Mouse (Mus musculus): ENCODE measurements around the gene St13. TPM values are rescaled to one million over a fixed set of nuclear protein-coding genes. Genes with fewer than 3 reads are reported as not detected.

Gene St13
- total RNA-seq, 2 experiments from 2014 or later = 175 to 514 TPM

DNA sequence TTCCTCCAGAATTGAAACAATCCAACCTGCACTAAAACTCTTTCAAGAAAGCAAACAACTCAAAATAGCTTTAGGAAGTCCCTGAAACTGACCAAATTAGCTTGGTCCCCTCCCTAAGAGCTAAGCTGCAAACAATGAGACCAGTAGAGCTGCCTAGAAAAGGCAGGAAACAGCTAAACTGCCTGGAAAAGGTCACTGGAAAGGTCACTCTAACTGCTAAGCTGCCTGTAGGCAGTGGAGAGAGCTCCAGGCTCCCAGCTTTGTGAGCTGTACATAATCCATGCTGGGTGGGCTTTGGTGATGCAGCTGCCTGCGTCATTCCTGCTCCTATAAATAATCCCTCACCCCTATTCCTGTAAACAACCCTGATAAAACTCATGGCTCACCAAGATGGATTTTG lies 29.5 kb downstream of the St13 start:
- ATAC-seq (replicated peaks; ENCODE audit: low FRiP score, low TSS enrichment, poor library complexity, severe bottlenecking) = no peak

DNA sequence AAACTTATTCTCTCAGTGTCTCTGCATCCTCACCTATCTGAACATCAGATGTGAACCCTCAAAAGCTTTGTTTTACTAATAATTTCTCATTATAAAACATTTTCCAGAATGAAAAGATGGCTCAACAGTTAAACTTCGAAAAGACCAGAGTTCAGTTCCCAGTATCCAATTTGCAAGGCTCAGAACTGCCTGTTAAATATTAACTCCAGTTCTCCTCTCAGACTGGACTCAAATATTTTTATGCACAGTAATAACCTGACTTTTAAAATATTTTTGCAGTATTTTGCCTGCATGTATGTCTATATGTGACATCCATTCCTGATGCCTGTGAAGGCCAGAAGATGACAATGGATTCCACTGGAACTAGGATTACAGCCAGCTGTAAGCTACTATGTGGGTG lies 31.3 kb downstream of the St13 start:
- no peak for ATAC-seq (replicated peaks; ENCODE audit: low FRiP score, low TSS enrichment, poor library complexity, severe bottlenecking)

GRCm38 (mm10) chr15:81366241-81366640 lies 33.6 kb downstream of the St13 start:
- no peak for ATAC-seq (replicated peaks; ENCODE audit: low FRiP score, low TSS enrichment, poor library complexity, severe bottlenecking)

DNA sequence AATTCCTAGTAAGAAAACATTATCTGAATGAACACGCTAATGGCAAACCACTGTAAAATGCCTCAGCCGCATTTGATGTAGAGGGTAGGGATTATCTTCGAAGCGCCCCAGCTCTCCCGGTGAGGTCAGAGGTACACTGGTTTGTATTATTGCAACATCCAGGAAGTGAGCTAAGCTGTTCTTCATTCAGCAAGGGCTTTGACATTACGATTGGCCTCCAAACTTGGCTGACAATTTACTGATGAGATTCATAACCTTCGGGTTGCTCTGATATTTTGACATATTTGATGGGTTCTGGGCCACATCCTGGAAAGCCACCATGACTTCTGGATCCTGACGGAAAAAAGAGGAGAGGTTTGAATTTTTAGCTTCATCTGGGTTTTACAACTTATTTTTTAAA lies 34.6 kb downstream of the St13 start:
- no peak for ATAC-seq (replicated peaks; ENCODE audit: low FRiP score, low TSS enrichment, poor library complexity, severe bottlenecking)

DNA sequence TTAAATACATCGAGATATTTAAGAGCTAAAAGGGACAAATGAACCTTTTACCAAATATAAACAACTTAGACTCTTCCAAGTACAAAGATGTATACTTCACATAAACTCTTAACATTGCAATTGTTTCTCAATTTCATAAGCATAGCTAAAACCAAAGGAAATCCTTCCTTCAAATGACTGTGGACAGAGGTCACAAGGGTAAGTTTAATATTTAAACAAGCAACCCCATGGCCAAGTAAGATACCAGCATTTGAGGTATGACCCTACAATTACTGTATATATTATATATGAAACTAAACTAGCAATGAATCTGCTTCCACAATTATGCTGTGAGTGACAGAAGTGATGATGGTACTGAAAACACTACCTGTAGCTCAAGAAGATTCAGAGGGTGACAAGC lies 35.6 kb downstream of the St13 start:
- ATAC-seq (replicated peaks; ENCODE audit: low FRiP score, low TSS enrichment, poor library complexity, severe bottlenecking) = no peak

GRCm38 (mm10) chr15:81362501-81362900 lies 37.4 kb downstream of the St13 start:
- ATAC-seq (replicated peaks; ENCODE audit: low FRiP score, low TSS enrichment, poor library complexity, severe bottlenecking) = no peak

- peak; percentile 46 for ATAC-seq (replicated peaks; ENCODE audit: low FRiP score, low TSS enrichment, poor library complexity, severe bottlenecking)
These were observed 38.4 kb downstream of the St13 start for GRCm38 (mm10) chr15:81361417-81362015.

DNA sequence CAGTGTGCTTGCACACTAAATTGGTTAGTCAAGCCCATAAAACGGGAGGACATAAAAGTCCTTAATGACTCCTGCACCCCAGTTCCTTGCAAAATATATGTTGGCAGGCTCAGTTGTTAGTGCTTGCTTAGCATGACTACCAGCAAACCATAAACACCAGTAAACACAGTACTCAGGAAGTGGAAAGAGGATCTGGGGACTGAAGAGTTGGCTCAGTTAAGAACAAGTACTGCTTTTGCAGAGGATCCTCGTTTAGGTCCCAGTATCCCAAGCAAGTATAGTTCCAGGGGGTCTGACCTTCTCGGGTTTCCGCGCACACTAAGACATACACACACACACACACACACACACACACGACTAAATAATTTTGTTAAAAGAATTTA lies 38.9 kb downstream of the St13 start:
- ATAC-seq (replicated peaks; ENCODE audit: low FRiP score, low TSS enrichment, poor library complexity, severe bottlenecking) = peak; percentile 45

- peak; percentile 99 for ATAC-seq (replicated peaks; ENCODE audit: low FRiP score, low TSS enrichment, poor library complexity, severe bottlenecking)
These were observed 39.4 kb downstream of the St13 start, which contains the start of gene Slc25a17 for GRCm38 (mm10) chr15:81360345-81361021. Slc25a17 (minus strand) TSS chr15:81360812.

DNA sequence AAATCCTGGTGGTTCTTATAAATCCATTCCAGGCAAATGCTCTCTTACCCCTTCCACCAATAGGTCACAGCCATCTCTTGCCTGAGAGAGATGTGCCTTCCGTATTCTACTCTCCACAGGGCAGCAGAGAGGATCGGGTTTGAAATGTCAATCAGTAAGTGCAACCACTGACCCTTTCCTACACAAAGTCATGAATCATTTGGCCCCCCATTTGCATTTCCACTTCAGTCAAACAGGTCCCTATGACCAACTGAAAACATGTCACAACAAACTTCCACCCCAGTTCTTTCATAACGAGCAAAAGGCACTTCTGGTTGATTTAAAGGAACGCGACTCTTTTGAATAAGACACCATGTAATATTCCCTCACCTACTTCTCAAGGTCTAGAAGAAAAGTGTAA lies 40.5 kb downstream of the St13 start:
- ATAC-seq (replicated peaks; ENCODE audit: low FRiP score, low TSS enrichment, poor library complexity, severe bottlenecking) = no peak

DNA sequence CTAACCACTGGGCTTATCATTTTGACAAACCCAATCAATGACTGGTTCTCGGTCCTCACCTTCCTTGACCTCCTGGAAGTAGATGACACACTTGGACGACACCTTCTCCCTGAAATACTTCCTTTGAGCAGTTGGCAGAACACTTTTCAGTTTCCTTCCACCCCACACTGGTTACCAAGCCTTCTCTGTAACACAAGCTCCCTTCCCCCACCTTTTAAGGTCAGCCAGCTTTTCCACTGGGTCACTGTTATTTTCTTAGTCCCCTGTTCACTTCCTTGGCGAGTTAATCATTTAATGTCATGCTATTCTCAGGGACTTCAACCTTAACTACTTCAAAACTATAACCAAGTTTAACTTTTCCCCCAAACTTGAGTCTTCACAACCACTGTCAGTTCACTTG lies 40.9 kb downstream of the St13 start:
- no peak for ATAC-seq (replicated peaks; ENCODE audit: low FRiP score, low TSS enrichment, poor library complexity, severe bottlenecking)

DNA sequence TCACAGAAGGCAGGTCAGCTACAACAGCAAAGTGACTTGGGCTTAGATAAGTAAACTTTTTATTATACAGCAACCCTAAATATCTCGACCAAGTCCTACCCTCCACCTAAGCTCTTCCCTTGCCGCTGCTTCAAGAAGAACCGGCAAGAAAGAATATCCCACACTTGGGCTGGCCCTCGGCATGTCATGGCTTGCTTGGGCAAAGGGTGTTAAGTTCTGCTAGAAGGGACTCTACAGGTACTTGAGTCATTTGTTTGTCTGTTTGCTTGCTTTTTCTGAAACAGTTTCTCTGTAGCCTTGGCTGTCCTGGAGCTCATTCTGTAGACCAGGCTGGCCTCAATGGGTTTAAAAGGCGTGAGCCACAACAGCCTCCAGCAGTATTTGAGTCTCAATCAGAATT lies 42.9 kb downstream of the St13 start:
- no peak for ATAC-seq (replicated peaks; ENCODE audit: low FRiP score, low TSS enrichment, poor library complexity, severe bottlenecking)

GRCm38 (mm10) chr15:81355146-81355761 lies 44.6 kb downstream of the St13 start:
- ATAC-seq (replicated peaks; ENCODE audit: low FRiP score, low TSS enrichment, poor library complexity, severe bottlenecking) = peak; percentile 83

DNA sequence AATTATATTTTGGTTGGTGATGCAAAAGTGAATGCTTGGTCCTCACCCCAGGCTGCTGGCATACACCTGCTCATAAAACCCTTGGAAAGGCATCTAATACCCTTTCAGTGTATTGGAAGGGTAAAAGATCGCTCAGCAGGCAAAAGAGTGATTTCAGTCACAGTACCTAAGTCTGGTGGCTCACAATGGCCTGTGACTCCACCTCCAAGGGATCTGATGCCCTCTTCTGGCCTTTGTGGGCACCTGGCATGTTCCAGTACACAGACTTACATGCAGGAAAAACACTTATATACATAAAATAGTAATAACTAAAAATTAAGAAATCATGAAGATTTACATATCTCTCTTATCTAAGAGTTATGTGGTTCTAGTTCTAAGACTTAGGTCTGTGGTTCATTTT lies 47.2 kb downstream of the St13 start:
- ATAC-seq (replicated peaks; ENCODE audit: low FRiP score, low TSS enrichment, poor library complexity, severe bottlenecking) = no peak

- ATAC-seq (replicated peaks; ENCODE audit: low FRiP score, low TSS enrichment, poor library complexity, severe bottlenecking) = no peak
These were observed 49.5 kb downstream of the St13 start for GRCm38 (mm10) chr15:81350401-81350800.

DNA sequence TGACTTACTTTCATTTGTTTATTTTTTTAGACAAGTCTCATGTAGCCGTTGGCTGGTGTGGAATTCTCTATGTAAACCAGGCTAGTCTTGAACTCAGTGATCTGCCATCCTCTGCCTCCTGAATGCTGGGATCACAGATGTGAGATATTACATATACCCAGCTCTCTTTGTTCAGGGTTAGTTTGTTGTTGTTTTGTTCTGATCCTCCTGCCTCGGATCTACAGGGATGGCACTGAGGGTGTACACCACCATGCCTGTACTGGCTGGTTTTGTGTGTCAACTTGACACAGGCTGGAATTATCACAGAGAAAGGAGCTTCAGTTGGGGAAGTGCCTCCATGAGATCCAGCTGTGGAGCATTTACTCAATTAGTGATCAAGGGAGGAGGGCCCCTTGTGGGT lies 51.5 kb downstream of the St13 start:
- ATAC-seq (replicated peaks; ENCODE audit: low FRiP score, low TSS enrichment, poor library complexity, severe bottlenecking) = no peak

- no peak for ATAC-seq (replicated peaks; ENCODE audit: low FRiP score, low TSS enrichment, poor library complexity, severe bottlenecking)
These were observed 52.4 kb downstream of the St13 start for GRCm38 (mm10) chr15:81347466-81347865.

GRCm38 (mm10) chr15:81341426-81341825 lies 58.5 kb downstream of the St13 start:
- no peak for ATAC-seq (replicated peaks; ENCODE audit: low FRiP score, low TSS enrichment, poor library complexity, severe bottlenecking)

DNA sequence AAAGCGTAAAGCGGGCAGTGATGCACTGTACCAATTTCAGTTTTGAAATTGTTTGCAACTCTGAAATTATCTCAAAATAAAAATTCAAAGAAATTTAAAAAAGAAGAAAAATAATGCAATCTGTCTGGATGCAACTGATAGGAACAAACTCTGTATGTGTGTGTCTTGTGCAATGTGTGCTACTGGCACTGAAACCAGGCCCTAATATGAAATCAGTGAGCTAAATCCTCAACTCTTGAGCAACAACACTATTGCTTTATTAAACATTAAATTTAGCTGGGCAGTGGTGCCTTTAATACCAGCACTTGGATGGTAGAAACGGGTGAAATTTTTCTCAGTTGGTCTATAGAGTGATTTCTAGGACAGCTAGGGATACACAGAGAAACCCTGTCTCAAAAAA lies 60.7 kb downstream of the St13 start:
- no peak for ATAC-seq (replicated peaks; ENCODE audit: low FRiP score, low TSS enrichment, poor library complexity, severe bottlenecking)

DNA sequence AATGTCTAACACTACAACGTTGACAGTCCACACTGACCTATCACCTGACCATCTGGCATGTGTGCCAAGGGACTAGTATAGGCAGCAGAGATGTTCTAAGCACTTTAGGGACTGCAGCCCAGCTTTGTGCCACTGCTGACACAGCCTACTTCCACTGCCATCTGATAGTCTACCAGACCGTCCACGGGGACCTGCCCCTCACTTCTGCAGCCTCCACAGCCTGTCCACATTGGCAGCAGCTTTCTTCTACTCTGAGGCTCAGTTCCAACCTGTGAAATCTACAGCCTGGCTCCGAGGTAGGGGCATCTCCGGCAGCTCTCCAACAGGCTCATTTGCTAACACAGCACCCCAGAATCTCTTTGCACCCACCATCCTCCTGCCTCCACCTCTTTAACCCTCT lies 63.4 kb downstream of the St13 start:
- ATAC-seq (replicated peaks; ENCODE audit: low FRiP score, low TSS enrichment, poor library complexity, severe bottlenecking) = no peak

GRCm38 (mm10) chr15:81332517-81332916 lies 67.4 kb downstream of the St13 start:
- no peak for ATAC-seq (replicated peaks; ENCODE audit: low FRiP score, low TSS enrichment, poor library complexity, severe bottlenecking)

Measured in megakaryocyte-erythroid progenitor cell, adult 5-6 weeks (primary cell).